Mouse (Mus musculus) lung, postnatal 0 days (tissue): ENCODE measurements around the gene Cdc42ep5.

Experiments used
- CTCF ChIP-seq: IDR thresholded peaks from 2 replicates; pipeline ENCODE4 v1.5.1; 2016; ENCODE audit warnings: antibody characterized with exemption, mild to moderate bottlenecking
- EP300 ChIP-seq: IDR thresholded peaks from 2 replicates; pipeline ENCODE4 v1.6.1; 2016; ENCODE audit warnings: antibody characterized with exemption, mild to moderate bottlenecking, control low read depth

DNA sequence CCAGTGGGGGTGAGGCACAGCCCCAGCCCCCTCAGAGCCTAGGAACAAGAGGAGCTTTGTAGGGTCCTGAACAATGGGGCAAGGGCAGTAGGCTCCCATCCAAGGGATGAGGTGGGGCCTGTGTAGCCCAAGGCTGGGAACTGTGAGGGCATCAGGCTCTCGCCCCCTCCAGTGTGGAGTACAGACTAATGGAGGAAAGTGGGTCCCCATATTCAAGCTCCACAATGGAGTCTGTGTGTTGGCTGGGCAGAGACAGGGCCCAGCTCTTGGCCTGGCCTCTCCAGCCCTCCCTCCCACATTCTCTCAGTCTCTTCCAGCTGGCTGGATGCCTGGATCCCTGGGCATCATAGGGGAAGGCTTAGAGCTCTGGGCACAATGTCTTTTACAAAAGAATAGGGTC is 40.9 kb downstream of the Cdc42ep5 start:
- TF ChIP-seq CTCF (no peak), EP300 (no peak)
